ENCODE assay signal across 8 mouse cellular contexts in genomic region chr16:87700395-87700765, GRCm38 (mm10). TPM values are rescaled to one million over a fixed set of nuclear protein-coding genes. Genes with fewer than 3 reads are reported as not detected.
DNase-seq lines count a peak whose midpoint lies in the region; ATAC-seq lines count a peak whose summit lies in the region.

No protein-coding gene starts in this region.

- H3K9ac ChIP-seq in neural tube, embryonic 11.5 days (ENCODE audit: low read length), result peak overlapping the region; percentile 86
- no peak overlapping the region for H3K9ac ChIP-seq in limb, embryonic 15.5 days
- H3K9ac ChIP-seq in stomach, embryonic 15.5 days, result peak overlapping the region; percentile 93; the same call in 1 of the 2 replicates

- peak overlapping the region; percentile 89 for H3K4me3 ChIP-seq in erythroblast, embryonic 14.5 days (replicated peaks)
- H3K4me3 ChIP-seq in neural tube, embryonic 11.5 days (ENCODE audit: low read depth, low read length), result peak overlapping the region; percentile 68
- peak overlapping the region; percentile 70 for H3K4me3 ChIP-seq in limb, embryonic 15.5 days
- peak overlapping the region; percentile 88 for H3K4me3 ChIP-seq in stomach, embryonic 15.5 days (replicated peaks)

- H3K9me3 ChIP-seq in erythroblast, embryonic 14.5 days (ENCODE audit: control insufficient read depth, low read length), result no peaks in the 10 kb centered on the region
- H3K9me3 ChIP-seq in neural tube, embryonic 11.5 days (ENCODE audit: control insufficient read depth, low read length), result no peaks in the 10 kb centered on the region
- H3K9me3 ChIP-seq in limb, embryonic 15.5 days, result no peaks in the 10 kb centered on the region
- H3K9me3 ChIP-seq in stomach, embryonic 15.5 days, result no peaks in the 10 kb centered on the region

- no peak for DNase-seq in neural tube, embryonic 11.5 days (ENCODE audit: low spot score)
- no peak for DNase-seq in neural tube, embryonic 10.5 days (ENCODE audit: extremely low spot score, low spot score)
- DNase-seq in right cerebral cortex, postnatal 14 days, result no peak
- no peak for DNase-seq in frontal cortex, postnatal 36 days (ENCODE audit: low spot score in 2 of 2)

- peaks cover 24% of the 10 kb centered on the region for H3K36me3 ChIP-seq in erythroblast, embryonic 14.5 days (ENCODE audit: control insufficient read depth)
- no peaks in the 10 kb centered on the region for H3K36me3 ChIP-seq in neural tube, embryonic 11.5 days (ENCODE audit: control insufficient read depth, insufficient read depth, low read length)
- H3K36me3 ChIP-seq in limb, embryonic 15.5 days, result no peaks in the 10 kb centered on the region
- H3K36me3 ChIP-seq in stomach, embryonic 15.5 days, result no peaks in the 10 kb centered on the region

- peak overlapping the region; percentile 93 for H3K27ac ChIP-seq in neural tube, embryonic 11.5 days (ENCODE audit: low read depth, low read length)
- H3K27ac ChIP-seq in limb, embryonic 15.5 days, result peak overlapping the region; percentile 81
- H3K27ac ChIP-seq in stomach, embryonic 15.5 days, result peak overlapping the region; percentile 93

- H3K4me2 ChIP-seq in neural tube, embryonic 11.5 days (ENCODE audit: low read depth), result peak overlapping the region; percentile 88
- H3K4me2 ChIP-seq in limb, embryonic 15.5 days, result peak overlapping the region; percentile 63
- peak overlapping the region; percentile 73 for H3K4me2 ChIP-seq in stomach, embryonic 15.5 days

- 41% methylated on average over 3 of the region's 3 CpGs for WGBS in neural tube, embryonic 11.5 days
- 37% methylated on average over 3 of the region's 3 CpGs for WGBS in limb, embryonic 15.5 days
- WGBS in stomach, embryonic 15.5 days, result 34% methylated on average over 3 of the region's 3 CpGs

- H3K27me3 ChIP-seq in erythroblast, embryonic 14.5 days (ENCODE audit: control insufficient read depth), result no peaks in the 10 kb centered on the region
- no peaks in the 10 kb centered on the region for H3K27me3 ChIP-seq in neural tube, embryonic 11.5 days (ENCODE audit: control insufficient read depth, insufficient read depth, low read length)
- H3K27me3 ChIP-seq in limb, embryonic 15.5 days, result 0 out of 2 replicates have a peak, but pooled peaks cover 4% of the 10 kb centered on the region
- no peaks in the 10 kb centered on the region for H3K27me3 ChIP-seq in stomach, embryonic 15.5 days (replicated peaks)

- H3K4me1 ChIP-seq in erythroblast, embryonic 14.5 days (ENCODE audit: control insufficient read depth), result peaks cover 73% of the 10 kb centered on the region
- peaks cover 9% of the 10 kb centered on the region; the same call in 1 of the 2 replicates for H3K4me1 ChIP-seq in neural tube, embryonic 11.5 days (ENCODE audit: control insufficient read depth, insufficient read depth, low read length)
- H3K4me1 ChIP-seq in limb, embryonic 15.5 days, result peaks cover 30% of the 10 kb centered on the region
- H3K4me1 ChIP-seq in stomach, embryonic 15.5 days, result peaks cover 10% of the 10 kb centered on the region; the same call in 1 of the 2 replicates

- no peak for ATAC-seq in erythroblast, adult 5-6 weeks (replicated peaks; ENCODE audit: low FRiP score, poor library complexity, severe bottlenecking)
- no peak for ATAC-seq in neural tube, embryonic 11.5 days (ENCODE audit: insufficient read depth, low FRiP score, low TSS enrichment)
- no peak for ATAC-seq in limb, embryonic 15.5 days (ENCODE audit: insufficient number of reproducible peaks, low FRiP score, low TSS enrichment, low read depth)
- no peak for ATAC-seq in stomach, embryonic 15.5 days (ENCODE audit: insufficient read depth, low FRiP score, low read depth)

RNA-seq across cellular contexts. Expression of gene Bach1, which starts 1.6 kb away (rescaled TPM):
- 0.73 and 0.85 TPM in 2 replicates for polyA plus RNA-seq in erythroblast, embryonic 14.5 days (2012)
- 25.7 and 53.4 TPM in 2 replicates for total RNA-seq in erythroblast, adult 5-6 weeks (2015; ENCODE audit: low replicate concordance)
- 57.3 and 58.4 TPM in 2 replicates for total RNA-seq in erythroblast, adult 5-6 weeks (2017; ENCODE audit: low replicate concordance)
- polyA plus RNA-seq in neural tube, embryonic 11.5 days (2014; fragmentation: Nextera tagmentation; extraction: Ambion mirVana), result 23.0 and 23.6 TPM in 2 replicates
- 15.5 and 15.6 TPM in 2 replicates for polyA plus RNA-seq in limb, embryonic 15.5 days (2015; fragmentation: Nextera tagmentation; extraction: Ambion mirVana)
- 12.3 and 13.7 TPM in 2 replicates for polyA plus RNA-seq in stomach, embryonic 15.5 days (2015; fragmentation: Nextera tagmentation; extraction: Ambion mirVana)
